Mouse (Mus musculus) heart, embryonic 16.5 days (tissue): Measurements from ENCODE around the gene Lonp2. TPM values are rescaled to one million over a fixed set of nuclear protein-coding genes. Genes with fewer than 3 reads are reported as not detected.
A peak's percentile ranks its signal among the peaks of the same experiment; 100 is the strongest.

Experiments
- ATAC-seq: fragments of 200-750 bp; cut with Nextera tagmentation; replicated peaks from 2 replicates; pipeline ENCODE4 v1.8.0; 2017; ENCODE audit warnings: moderate number of reproducible peaks; ENCODE audit not compliant: insufficient read depth, low FRiP score; ENCODE audit errors: extremely low read depth
- H3K27ac ChIP-seq: fragments of 300-500 bp; sonication (generic); 2 replicates; pipeline ENCODE4 v1.5.1; 2014; ENCODE audit warnings: mild to moderate bottlenecking, low read length, control low read depth, moderate library complexity
- H3K27me3 ChIP-seq: fragments of 300-500 bp; sonication (generic); 2 replicates; pipeline ENCODE4 v1.6.1; 2014; ENCODE audit warnings: low read length, mixed read lengths; ENCODE audit not compliant: control insufficient read depth, insufficient read depth
- H3K36me3 ChIP-seq: fragments of 300-500 bp; sonication (generic); 2 replicates; pipeline ENCODE4 v1.6.1; 2014; ENCODE audit not compliant: control insufficient read depth, insufficient read depth
- H3K4me1 ChIP-seq: fragments of 300-500 bp; sonication (generic); 2 replicates; pipeline ENCODE4 v1.6.1; 2014; ENCODE audit warnings: low read length, mixed read lengths; ENCODE audit not compliant: control insufficient read depth, insufficient read depth
- H3K4me2 ChIP-seq: fragments of 300-500 bp; sonication (generic); 2 replicates; pipeline ENCODE4 v1.6.1; 2014; ENCODE audit warnings: low read depth, mild to moderate bottlenecking, control low read depth, low read length
- H3K4me3 ChIP-seq: fragments of 300-500 bp; sonication (generic); 2 replicates; pipeline ENCODE4 v1.5.1; 2014; ENCODE audit warnings: mild to moderate bottlenecking, control low read depth, low read length
- H3K9ac ChIP-seq: fragments of 300-500 bp; sonication (generic); 2 replicates; pipeline ENCODE4 v1.6.1; 2014; ENCODE audit warnings: low read length, control low read depth
- H3K9me3 ChIP-seq: fragments of 300-500 bp; sonication (generic); replicated peaks from 2 replicates; pipeline ENCODE4 v1.6.1; 2016; ENCODE audit warnings: low read length; ENCODE audit not compliant: control insufficient read depth
- WGBS: fragments of 180-500 bp; shearing (Covaris S2); extraction: QIAGEN DNeasy Blood & Tissue Kit; methylation state at CpG from one replicate; pipeline ENCODE4 v1.1.7; 2014; 5-methylcytosine and 5-hydroxymethylcytosine counted together
- polyA plus RNA-seq: library from polyadenylated mRNA; unstranded; fragments of >200 nt; fragmentation: Nextera tagmentation; extraction: Ambion mirVana; gene quantifications from 2 replicates; pipeline ENCODE4 v1.2.1, GENCODE M21; 2015

Gene Lonp2
- polyA plus RNA-seq, 1 experiment from 2014 or later, result 71.9 TPM

DNA sequence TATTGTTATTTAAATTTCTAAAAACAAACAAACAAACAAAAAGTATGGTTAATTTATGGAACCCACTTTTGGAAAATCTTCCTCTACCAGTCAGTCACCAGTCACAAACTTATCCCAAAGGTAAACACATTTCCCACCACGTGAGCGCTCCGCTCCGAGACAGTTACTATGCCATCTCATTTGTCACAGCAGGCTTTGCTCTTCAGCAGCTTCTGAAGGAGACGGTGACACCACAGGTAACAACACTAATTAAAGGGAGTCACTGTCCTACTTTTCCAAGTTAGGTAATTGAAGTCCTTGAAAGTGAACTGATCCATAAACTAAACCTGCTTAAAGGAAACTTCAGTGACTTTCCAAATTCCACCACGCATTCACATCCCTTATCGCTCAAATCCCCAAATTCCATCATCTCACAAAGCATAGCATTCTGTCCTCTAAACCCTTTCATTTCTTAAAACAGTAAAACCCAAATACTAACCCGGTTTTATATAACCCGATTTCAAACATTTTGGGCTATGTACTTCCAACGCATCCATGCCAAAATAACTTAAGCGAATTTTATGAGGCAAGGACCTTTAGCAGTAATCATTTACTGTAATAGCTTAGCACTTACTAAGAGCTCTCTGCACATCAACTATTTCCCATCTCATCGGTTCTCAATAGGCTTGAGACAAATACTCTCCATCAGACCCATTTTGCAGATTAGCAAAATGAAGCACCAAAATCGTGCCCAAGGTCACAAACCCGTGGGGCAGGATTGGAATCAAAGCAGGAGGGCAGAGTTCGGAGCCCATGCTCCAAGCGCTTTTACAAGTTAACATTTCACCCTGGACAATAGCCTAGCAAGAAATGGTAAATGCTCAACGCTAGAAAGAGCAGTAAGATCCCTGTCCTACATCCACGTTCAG is 120.7 kb downstream of the Lonp2 start:
- Histone ChIP-seq H3K27me3 (no peaks in the 10 kb centered on the region), H3K36me3 (no peaks in the 10 kb centered on the region), H3K9me3 (no peaks in the 10 kb centered on the region), H3K4me2 (peak overlapping the region; percentile 77), H3K9ac (peak overlapping the region; percentile 99), H3K27ac (peak overlapping the region; percentile 97), H3K4me1 (peaks cover 37% of the 10 kb centered on the region), H3K4me3 (peak overlapping the region; percentile 83)
- 6% methylated on average over 18 of the region's 18 CpGs for WGBS
- ATAC-seq, result no peak

DNA sequence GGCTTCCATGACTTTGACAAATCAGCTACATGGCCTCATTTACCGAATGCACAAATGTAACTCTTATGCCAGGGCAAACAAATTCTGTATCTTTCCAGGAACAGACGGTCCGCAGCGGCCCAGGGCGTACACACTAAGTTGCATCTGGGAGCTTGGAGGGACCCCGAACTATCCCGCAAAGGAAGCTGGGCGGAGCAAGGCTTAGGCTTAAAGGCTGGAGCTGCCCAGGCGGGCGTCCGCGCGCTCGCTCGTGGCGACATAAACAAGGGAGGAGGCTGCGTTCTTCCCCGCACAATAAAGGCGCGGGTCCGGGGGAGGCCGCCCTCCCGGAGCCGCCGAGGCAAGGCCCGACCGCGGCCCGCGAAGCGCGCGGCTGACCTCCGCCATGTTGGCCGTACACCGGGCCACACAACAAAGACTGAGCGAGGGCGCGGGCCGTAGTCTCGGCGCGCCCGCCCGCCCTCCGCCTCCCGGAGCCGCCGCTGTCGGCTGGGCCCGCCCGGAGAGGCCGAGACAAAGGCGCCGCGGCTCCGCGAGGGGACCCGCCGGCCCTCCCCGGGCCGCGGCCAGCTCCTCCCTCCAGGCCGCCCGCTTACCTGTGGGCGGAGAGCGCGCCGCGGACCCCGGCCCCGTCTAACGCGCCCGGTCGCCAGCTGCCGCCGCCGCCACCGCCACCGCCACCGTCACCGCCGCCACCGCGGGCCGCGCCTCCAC is 121.5 kb downstream of the Lonp2 start, which contains the start of the genes Gm10638 and Siah1a:
Gm10638 (plus strand) TSS at position 479 of the 714 bp plus-strand sequence.
Siah1a (minus strand) TSS at position 714 of the 714 bp plus-strand sequence.
- Histone ChIP-seq H3K27ac (peak within 1 kb of the TSS; percentile 97), H3K9ac (peak within 1 kb of the TSS; percentile 99), H3K27me3 (no peaks in the 10 kb centered on the region), H3K4me1 (peaks cover 36% of the 10 kb centered on the region), H3K4me3 (peak within 1 kb of the TSS; percentile 83), H3K4me2 (peak within 1 kb of the TSS; percentile 82), H3K36me3 (no peaks in the 10 kb centered on the region), H3K9me3 (no peaks in the 10 kb centered on the region)
- peak; percentile 74 for ATAC-seq
- under 1% methylated on average over 75 of the region's 88 CpGs for WGBS

DNA sequence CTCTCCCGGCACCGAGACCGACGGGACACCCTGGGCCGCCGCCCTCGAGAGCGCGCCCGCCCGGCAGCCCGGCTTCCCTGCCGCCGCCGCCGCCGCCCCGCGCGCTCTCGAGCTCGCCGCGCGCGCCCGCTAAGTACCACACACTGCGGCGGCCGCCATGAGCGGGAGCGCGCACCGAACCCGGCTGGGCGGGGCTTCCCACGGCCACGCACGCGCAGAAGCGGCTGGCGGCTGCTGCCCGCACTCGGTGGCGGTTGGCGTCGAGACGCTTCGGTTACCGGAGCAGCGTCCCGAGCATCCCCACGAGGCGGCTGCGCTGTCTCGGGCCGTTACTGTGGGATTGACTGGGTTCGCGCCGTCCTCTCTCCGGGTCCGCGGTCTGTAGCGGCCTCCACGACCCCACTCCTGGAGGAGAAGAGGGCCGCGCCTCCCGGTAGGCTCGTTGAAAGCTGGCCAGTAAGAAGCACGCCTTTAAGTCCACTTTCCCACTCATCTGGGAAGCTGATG is 122.1 kb downstream of the Lonp2 start:
- H3K9ac ChIP-seq, result peak overlapping the region; percentile 99

DNA sequence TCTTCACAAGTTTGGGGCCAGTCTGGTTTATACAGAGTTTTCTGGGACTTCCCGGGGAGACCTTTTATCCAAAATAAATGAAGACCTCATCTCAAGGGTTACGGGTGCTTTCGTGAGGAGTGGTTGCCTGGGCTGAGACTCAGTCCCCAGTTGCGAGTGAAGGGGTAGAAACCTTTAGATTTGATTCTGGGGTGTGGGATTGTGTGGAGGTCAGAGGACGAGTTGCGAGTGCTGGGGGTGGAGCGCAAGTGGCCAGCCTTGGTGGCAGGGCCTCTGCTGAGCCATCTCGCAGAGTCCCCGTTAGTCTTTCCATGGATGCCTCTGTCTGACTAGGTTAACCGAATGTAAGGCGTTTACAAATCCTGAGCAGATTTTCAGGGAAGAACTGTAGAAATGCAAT is 122.7 kb downstream of the Lonp2 start:
- no peaks in the 10 kb centered on the region for H3K9me3 ChIP-seq
- peak overlapping the region; percentile 97 for H3K27ac ChIP-seq
- WGBS, result 5% methylated on average over 11 of the region's 11 CpGs
- H3K4me2 ChIP-seq, result peak overlapping the region; percentile 82
- H3K9ac ChIP-seq, result peak overlapping the region; percentile 99
- H3K4me3 ChIP-seq, result peak overlapping the region; percentile 83
- no peak for ATAC-seq
- peaks cover 29% of the 10 kb centered on the region for H3K4me1 ChIP-seq
- no peaks in the 10 kb centered on the region for H3K27me3 ChIP-seq
- no peaks in the 10 kb centered on the region for H3K36me3 ChIP-seq

More for the DNA sequence above, 122.1 kb downstream of the Lonp2 start:
- Histone ChIP-seq H3K4me1 (peaks cover 33% of the 10 kb centered on the region), H3K4me2 (peak overlapping the region; percentile 82), H3K36me3 (no peaks in the 10 kb centered on the region), H3K9me3 (no peaks in the 10 kb centered on the region), H3K27me3 (no peaks in the 10 kb centered on the region), H3K4me3 (peak overlapping the region; percentile 83), H3K27ac (peak overlapping the region; percentile 97)
- peak; percentile 86 for ATAC-seq
- WGBS, result under 1% methylated on average over 51 of the region's 70 CpGs

DNA sequence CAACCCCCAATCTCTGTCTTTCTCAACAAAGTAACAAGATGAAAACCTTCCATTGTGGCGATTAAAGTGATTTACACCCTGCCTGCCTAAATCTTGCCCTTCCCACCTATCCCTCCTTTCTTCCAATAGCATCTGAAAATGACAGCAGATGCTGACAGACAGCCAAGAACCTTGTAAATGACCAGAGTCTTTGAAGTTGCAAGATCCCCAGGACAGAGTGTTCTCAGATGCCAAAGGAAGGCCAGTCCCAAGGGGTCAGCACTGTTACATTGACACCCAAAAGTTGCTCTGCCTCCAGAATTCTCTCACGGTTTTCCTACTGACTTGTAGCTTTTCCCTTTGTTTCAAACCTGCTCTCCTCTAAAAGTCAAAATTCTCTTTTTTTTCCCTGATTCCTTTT is 126.0 kb downstream of the Lonp2 start:
- 46% methylated on average over 2 of the region's 2 CpGs for WGBS
- no peaks in the 10 kb centered on the region for H3K27me3 ChIP-seq
- no peak for ATAC-seq

DNA sequence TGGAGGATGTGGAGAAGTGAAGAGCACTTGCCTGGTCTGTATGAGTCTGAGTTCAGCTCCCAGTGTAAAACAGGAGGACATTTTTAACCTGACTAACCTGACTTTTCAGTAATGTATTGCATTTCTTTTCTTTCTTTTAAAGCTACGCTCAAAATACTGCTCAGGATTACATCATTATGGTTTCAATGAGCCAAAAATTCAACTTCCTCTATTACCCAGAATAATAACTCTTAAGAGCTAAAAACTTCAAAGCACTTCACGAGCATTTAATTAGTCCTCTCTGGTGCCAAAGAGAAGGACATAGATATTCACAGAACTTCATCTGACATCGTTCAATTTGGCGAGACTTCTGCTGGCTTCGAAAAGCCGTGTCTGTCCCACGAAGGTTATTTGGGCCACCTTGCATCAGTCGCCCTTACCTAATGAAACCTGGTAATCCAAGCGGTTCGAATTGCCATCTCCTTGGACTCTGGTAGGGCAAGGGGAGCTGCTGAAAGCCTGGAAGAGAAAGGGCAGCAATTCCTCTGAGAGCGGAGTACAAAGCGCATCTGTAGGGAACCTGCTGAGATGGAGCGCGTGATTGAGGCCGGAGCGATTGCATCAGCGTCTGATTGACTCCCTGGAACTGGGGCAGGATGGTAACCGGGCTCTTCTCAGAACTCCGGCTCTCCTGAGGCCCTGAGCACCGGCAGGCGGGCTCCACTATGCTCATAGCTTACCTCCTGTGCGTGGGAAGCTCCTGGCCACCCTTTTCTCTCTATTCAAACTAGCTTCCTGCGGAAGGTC is 133.3 kb downstream of the Lonp2 start:
- WGBS, result 36% methylated on average over 23 of the region's 23 CpGs
- H3K4me2 ChIP-seq, result peak overlapping the region; percentile 42
- no peak; the same call in 1 of the 2 replicates for ATAC-seq

More for the DNA sequence above, 126.0 kb downstream of the Lonp2 start:
- H3K4me1 ChIP-seq, result peaks cover 7% of the 10 kb centered on the region
- no peak overlapping the region for H3K4me2 ChIP-seq
- no peak overlapping the region for H3K4me3 ChIP-seq
- H3K36me3 ChIP-seq, result no peaks in the 10 kb centered on the region
- no peak overlapping the region for H3K9ac ChIP-seq
- no peak overlapping the region for H3K27ac ChIP-seq
- H3K9me3 ChIP-seq, result no peaks in the 10 kb centered on the region

DNA sequence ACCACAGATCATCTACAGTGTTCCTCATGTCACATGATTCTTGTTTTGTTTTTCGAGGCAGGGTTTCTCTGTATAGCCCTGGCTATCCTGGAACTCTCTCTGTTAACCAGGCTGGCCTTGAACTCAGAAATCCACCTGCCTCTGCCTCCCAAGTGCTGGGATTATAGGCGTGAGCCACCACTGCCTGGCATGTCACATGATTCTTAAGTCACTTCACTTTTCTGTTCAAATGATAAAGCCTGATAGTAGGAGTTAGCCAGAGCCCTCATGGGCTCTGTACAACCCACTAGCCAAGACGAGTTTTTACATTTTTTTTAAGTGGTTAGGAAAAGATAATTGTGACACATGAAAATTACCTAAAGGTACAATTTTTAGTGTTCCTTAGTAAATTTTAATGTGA is 134.8 kb downstream of the Lonp2 start:
- Histone ChIP-seq H3K9ac (no peak overlapping the region), H3K9me3 (no peaks in the 10 kb centered on the region)

More for the DNA sequence above, 133.3 kb downstream of the Lonp2 start:
- Histone ChIP-seq H3K27me3 (no peaks in the 10 kb centered on the region), H3K4me3 (no peak overlapping the region), H3K4me1 (no peaks in the 10 kb centered on the region; the same call in 1 of the 2 replicates), H3K9ac (0 out of 2 replicates have a peak overlapping the region, but pooled peaks have one; percentile 29), H3K9me3 (no peaks in the 10 kb centered on the region), H3K36me3 (no peaks in the 10 kb centered on the region), H3K27ac (peak overlapping the region; percentile 54)

DNA sequence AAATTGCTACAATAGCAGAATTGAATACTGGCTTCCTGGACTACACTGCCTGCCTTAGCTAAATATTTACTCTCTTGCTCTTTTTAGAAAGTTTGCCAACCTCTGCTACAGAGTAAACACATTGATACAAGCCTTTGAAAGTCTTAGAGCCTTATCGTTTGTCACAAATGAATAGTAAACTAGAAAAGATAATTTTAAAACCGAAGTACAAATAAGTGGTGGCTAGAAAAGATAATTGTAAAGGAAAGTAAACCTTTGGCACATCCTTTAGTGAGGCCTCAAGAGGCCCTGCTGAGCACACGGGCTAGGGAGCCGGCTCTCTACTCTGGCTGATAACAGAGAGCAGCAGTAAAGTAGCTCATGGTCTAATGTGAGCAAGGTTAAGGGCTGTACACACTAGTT is 135.2 kb downstream of the Lonp2 start:
- Histone ChIP-seq H3K36me3 (no peaks in the 10 kb centered on the region), H3K4me2 (no peak overlapping the region), H3K9ac (no peak overlapping the region), H3K27ac (no peak overlapping the region), H3K9me3 (no peaks in the 10 kb centered on the region), H3K4me1 (no peaks in the 10 kb centered on the region; the same call in 1 of the 2 replicates), H3K27me3 (no peaks in the 10 kb centered on the region), H3K4me3 (no peak overlapping the region)
- no peak for ATAC-seq
- 27% methylated on average over 4 of the region's 4 CpGs for WGBS

More for the DNA sequence above, 134.8 kb downstream of the Lonp2 start:
- Histone ChIP-seq H3K4me3 (no peak overlapping the region), H3K27me3 (no peaks in the 10 kb centered on the region), H3K27ac (no peak overlapping the region), H3K4me2 (no peak overlapping the region), H3K36me3 (no peaks in the 10 kb centered on the region), H3K4me1 (no peaks in the 10 kb centered on the region; the same call in 1 of the 2 replicates)
- WGBS, result 71% methylated on average over 3 of the region's 3 CpGs
- no peak for ATAC-seq
